Mouse (Mus musculus) colon, adult 2 months (tissue): ENCODE results near the gene Vmn2r34. TPM values are rescaled to one million over a fixed set of nuclear protein-coding genes. Genes with fewer than 3 reads are reported as not detected.

Experiments used
- polyA plus RNA-seq: library from polyadenylated mRNA; depleted of rRNA; stranded (reverse); fragments of >200 nt; gene quantifications from 2 replicates; pipeline ENCODE4 v1.2.3, GENCODE M21; 2012; rRNA removed

Vmn2r34 gene
- not detected in 2 replicates for polyA plus RNA-seq

DNA sequence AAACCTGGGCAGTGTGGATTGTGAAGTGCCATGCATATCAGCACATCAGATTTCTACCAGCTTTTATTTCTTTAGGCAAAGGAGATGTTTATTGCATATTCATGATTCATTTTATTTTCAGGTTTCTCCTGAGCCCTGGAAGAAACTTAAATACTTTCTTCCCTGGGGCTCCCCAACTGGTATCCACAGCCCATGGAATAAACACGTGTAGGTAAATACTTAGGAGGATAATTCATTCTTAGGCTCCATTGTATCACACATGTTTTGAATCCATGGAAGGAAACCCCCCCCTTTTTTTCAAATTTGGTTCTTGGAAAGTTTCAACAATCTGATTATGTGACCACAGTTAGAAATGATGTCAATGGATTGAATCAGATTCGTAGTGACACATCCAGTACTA, at the start of gene Vmn2r34:
Gene Vmn2r34, minus strand, starts transcription at position 101 of the 400 bp plus-strand sequence.

Other genes with a start within 250 kb of the Vmn2r34 start
- not detected in 2 replicates for gene Vmn2r32, start 209.5 kb downstream of the Vmn2r34 start, polyA plus RNA-seq
- not detected in 2 replicates for gene Vmn2r33, start 122.7 kb downstream of the Vmn2r34 start, polyA plus RNA-seq
- gene Vmn2r35, start 130.4 kb upstream of the Vmn2r34 start, polyA plus RNA-seq: not detected in 2 replicates
- gene Vmn2r36, start 213.0 kb upstream of the Vmn2r34 start, polyA plus RNA-seq: not detected in 2 replicates